Mouse (Mus musculus): ENCODE results near the gene Nup188. TPM values are rescaled to one million over a fixed set of nuclear protein-coding genes. Genes with fewer than 3 reads are reported as not detected.
A peak's percentile ranks its signal among the peaks of the same experiment; 100 is the strongest.

Gene Nup188
- polyA plus RNA-seq, 1 experiment from 2014 or later: 42.1 TPM

GRCm38 (mm10) chr2:30247681-30248080, 38.5 kb upstream of the Nup188 start:
- 75% methylated on average over 4 of the region's 4 CpGs for WGBS
- H3K36me3 ChIP-seq: peaks cover 60% of the 10 kb centered on the region

GRCm38 (mm10) chr2:30249182-30249581, 37.0 kb upstream of the Nup188 start:
- WGBS: 95% methylated on average over 3 of the region's 3 CpGs
- H3K27ac ChIP-seq: no peak overlapping the region
- H3K4me3 ChIP-seq (replicated peaks): no peak overlapping the region
- H3K9ac ChIP-seq: no peak overlapping the region
- H3K9me3 ChIP-seq (replicated peaks): no peaks in the 10 kb centered on the region
- ATAC-seq (replicated peaks; ENCODE audit: low FRiP score): no peak
- no peak overlapping the region for H3K4me2 ChIP-seq
- H3K27me3 ChIP-seq: no peaks in the 10 kb centered on the region
- peaks cover 46% of the 10 kb centered on the region for H3K36me3 ChIP-seq
- peaks cover 29% of the 10 kb centered on the region for H3K4me1 ChIP-seq

More at GRCm38 (mm10) chr2:30247681-30248080, 38.5 kb upstream of the Nup188 start:
- no peak overlapping the region for H3K4me3 ChIP-seq (replicated peaks)
- H3K4me1 ChIP-seq: peaks cover 32% of the 10 kb centered on the region
- no peaks in the 10 kb centered on the region for H3K27me3 ChIP-seq
- H3K9me3 ChIP-seq (replicated peaks): no peaks in the 10 kb centered on the region
- H3K4me2 ChIP-seq: no peak overlapping the region
- H3K9ac ChIP-seq: no peak overlapping the region
- H3K27ac ChIP-seq: no peak overlapping the region
- ATAC-seq (replicated peaks; ENCODE audit: low FRiP score): no peak

GRCm38 (mm10) chr2:30250166-30251128, 35.8 kb upstream of the Nup188 start:
- H3K4me3 ChIP-seq (replicated peaks): no peak overlapping the region
- H3K9ac ChIP-seq: no peak overlapping the region
- H3K27ac ChIP-seq: 0 out of 2 replicates have a peak overlapping the region, but pooled peaks have one; percentile 9
- H3K4me2 ChIP-seq: no peak overlapping the region
- peaks cover 50% of the 10 kb centered on the region for H3K36me3 ChIP-seq
- 86% methylated on average over 10 of the region's 10 CpGs for WGBS
- H3K9me3 ChIP-seq (replicated peaks): no peaks in the 10 kb centered on the region
- H3K27me3 ChIP-seq: no peaks in the 10 kb centered on the region
- peaks cover 22% of the 10 kb centered on the region for H3K4me1 ChIP-seq
- ATAC-seq (replicated peaks; ENCODE audit: low FRiP score): no peak

GRCm38 (mm10) chr2:30251417-30252104, 34.6 kb upstream of the Nup188 start:
- Histone ChIP-seq H3K4me2 (no peak overlapping the region), H3K4me3 (replicated peaks) (no peak overlapping the region), H3K4me1 (peaks cover 22% of the 10 kb centered on the region), H3K27ac (peak overlapping the region; percentile 42), H3K9ac (no peak overlapping the region), H3K27me3 (no peaks in the 10 kb centered on the region), H3K9me3 (replicated peaks) (no peaks in the 10 kb centered on the region), H3K36me3 (peaks cover 52% of the 10 kb centered on the region)
- 78% methylated on average over 5 of the region's 5 CpGs for WGBS
- peak; percentile 82 for ATAC-seq (replicated peaks; ENCODE audit: low FRiP score)

- Histone ChIP-seq H3K9ac (no peak overlapping the region), H3K4me1 (peaks cover 19% of the 10 kb centered on the region), H3K4me2 (no peak overlapping the region), H3K36me3 (peaks cover 60% of the 10 kb centered on the region), H3K4me3 (replicated peaks) (no peak overlapping the region), H3K9me3 (replicated peaks) (no peaks in the 10 kb centered on the region), H3K27ac (peak overlapping the region; percentile 42), H3K27me3 (no peaks in the 10 kb centered on the region)
- WGBS: 56% methylated on average over 3 of the region's 3 CpGs
- 0 out of 2 replicates have a peak, but pooled peaks have one; percentile 37 for ATAC-seq (replicated peaks; ENCODE audit: low FRiP score)
These were observed 33.7 kb upstream of the Nup188 start for GRCm38 (mm10) chr2:30252521-30252920.

- Histone ChIP-seq H3K9me3 (replicated peaks) (no peaks in the 10 kb centered on the region), H3K27ac (no peak overlapping the region), H3K9ac (no peak overlapping the region), H3K4me1 (peaks cover 30% of the 10 kb centered on the region), H3K27me3 (no peaks in the 10 kb centered on the region), H3K4me3 (replicated peaks) (no peak overlapping the region), H3K36me3 (peaks cover 64% of the 10 kb centered on the region), H3K4me2 (no peak overlapping the region)
- no peak for ATAC-seq (replicated peaks; ENCODE audit: low FRiP score)
- WGBS: 80% methylated on average over 5 of the region's 5 CpGs
These were observed 32.4 kb upstream of the Nup188 start for GRCm38 (mm10) chr2:30253809-30254208.

- no peaks in the 10 kb centered on the region for H3K9me3 ChIP-seq (replicated peaks)
- no peak overlapping the region for H3K27ac ChIP-seq
- no peak overlapping the region for H3K4me2 ChIP-seq
- no peak for ATAC-seq (replicated peaks; ENCODE audit: low FRiP score)
- WGBS: 94% methylated on average over 42 of the region's 42 CpGs
- H3K9ac ChIP-seq: no peak overlapping the region
- H3K4me3 ChIP-seq (replicated peaks): no peak overlapping the region
- peaks cover 67% of the 10 kb centered on the region for H3K36me3 ChIP-seq
- H3K27me3 ChIP-seq: no peaks in the 10 kb centered on the region
- peaks cover 34% of the 10 kb centered on the region for H3K4me1 ChIP-seq
These were observed 30.4 kb upstream of the Nup188 start for GRCm38 (mm10) chr2:30255631-30256395.

GRCm38 (mm10) chr2:30256616-30257350, 29.4 kb upstream of the Nup188 start:
- peaks cover 76% of the 10 kb centered on the region for H3K36me3 ChIP-seq
- H3K9me3 ChIP-seq (replicated peaks): no peaks in the 10 kb centered on the region
- peaks cover 31% of the 10 kb centered on the region for H3K4me1 ChIP-seq
- no peak overlapping the region for H3K4me3 ChIP-seq (replicated peaks)
- no peak overlapping the region for H3K4me2 ChIP-seq
- no peak for ATAC-seq (replicated peaks; ENCODE audit: low FRiP score)
- H3K27me3 ChIP-seq: no peaks in the 10 kb centered on the region
- no peak overlapping the region for H3K27ac ChIP-seq
- no peak overlapping the region for H3K9ac ChIP-seq
- WGBS: 96% methylated on average over 30 of the region's 30 CpGs

- peaks cover 85% of the 10 kb centered on the region for H3K36me3 ChIP-seq
- no peak overlapping the region for H3K4me2 ChIP-seq
- no peak overlapping the region for H3K4me3 ChIP-seq (replicated peaks)
- H3K4me1 ChIP-seq: peaks cover 24% of the 10 kb centered on the region
- 84% methylated on average over 7 of the region's 7 CpGs for WGBS
- H3K9ac ChIP-seq: 0 out of 2 replicates have a peak overlapping the region, but pooled peaks have one; percentile 14
- no peaks in the 10 kb centered on the region for H3K27me3 ChIP-seq
- no peak overlapping the region for H3K27ac ChIP-seq
- H3K9me3 ChIP-seq (replicated peaks): no peaks in the 10 kb centered on the region
- no peak for ATAC-seq (replicated peaks; ENCODE audit: low FRiP score)
These were observed 28.3 kb upstream of the Nup188 start for GRCm38 (mm10) chr2:30257699-30258460.

- H3K4me3 ChIP-seq (replicated peaks): no peak overlapping the region
- H3K9me3 ChIP-seq (replicated peaks): no peaks in the 10 kb centered on the region
- no peak overlapping the region for H3K9ac ChIP-seq
- H3K4me2 ChIP-seq: no peak overlapping the region
- 77% methylated on average over 4 of the region's 4 CpGs for WGBS
- peaks cover 24% of the 10 kb centered on the region for H3K4me1 ChIP-seq
- no peak for ATAC-seq (replicated peaks; ENCODE audit: low FRiP score)
- no peaks in the 10 kb centered on the region for H3K27me3 ChIP-seq
- H3K36me3 ChIP-seq: peaks cover 93% of the 10 kb centered on the region
- H3K27ac ChIP-seq: no peak overlapping the region
These were observed 27.6 kb upstream of the Nup188 start for GRCm38 (mm10) chr2:30258600-30258999.

All from kidney, embryonic 15.5 days (tissue).